Mouse (Mus musculus) kidney, postnatal 10 days (tissue): ENCODE measurements at regions not wholly inside any gene's neighbourhood (a gene's known extent, or its start where the extent isn't known, plus 50 kb on each side); places are given as distances from the start of the nearest gene placed in this dataset.
"Not testable (repeated sequence)": the region's sequence is repeated elsewhere in the genome, so short reads cannot be mapped to it uniquely, and the experiment has no call there.

Experiments
- DNase-seq: peaks from one replicate; pipeline ENCODE4 v3.0.0; 2021; ENCODE audit warnings: mixed read lengths

- DNase-seq = no peak
These were observed 76.8 kb upstream of the Smg1 start for GRCm38 (mm10) chr7:118320307-118320706.

DNA sequence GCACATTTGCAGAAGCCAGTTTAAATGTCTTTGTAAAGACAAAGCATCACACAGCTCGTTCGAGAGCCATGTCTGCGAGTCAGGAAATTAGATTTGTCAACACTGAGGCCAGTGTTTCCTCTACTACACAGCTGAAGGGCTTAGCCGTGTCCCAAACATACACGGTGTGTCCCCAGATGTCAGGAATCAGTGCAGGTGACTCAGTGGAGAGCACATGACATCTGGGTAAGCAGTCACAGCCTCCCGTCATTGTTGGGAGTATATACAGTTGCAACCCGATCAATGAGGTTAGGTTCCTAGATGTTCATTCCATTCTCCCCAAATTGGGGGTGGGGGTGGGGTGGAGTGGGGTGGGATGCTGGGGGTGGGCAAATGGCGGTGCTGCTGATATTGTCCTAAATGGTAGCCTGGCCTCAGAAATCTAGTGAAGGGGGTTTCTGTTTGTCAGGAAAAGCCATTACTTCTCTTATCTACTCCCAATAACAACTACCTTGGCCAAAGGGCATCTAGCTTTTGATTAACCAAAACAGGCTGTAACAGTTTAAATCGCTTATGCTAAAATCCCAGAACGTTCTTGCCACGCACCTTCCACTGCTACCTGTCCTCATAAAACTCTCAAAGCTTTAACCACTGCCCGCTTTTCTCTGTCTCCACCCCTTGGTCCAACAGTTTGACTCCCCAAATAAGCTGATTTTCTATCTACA, 75.1 kb upstream of the Smg1 start:
- DNase-seq = no peak

- DNase-seq = not testable (repeated sequence)
These were observed 71.4 kb upstream of the Smg1 start for GRCm38 (mm10) chr7:118314886-118315285.

DNA sequence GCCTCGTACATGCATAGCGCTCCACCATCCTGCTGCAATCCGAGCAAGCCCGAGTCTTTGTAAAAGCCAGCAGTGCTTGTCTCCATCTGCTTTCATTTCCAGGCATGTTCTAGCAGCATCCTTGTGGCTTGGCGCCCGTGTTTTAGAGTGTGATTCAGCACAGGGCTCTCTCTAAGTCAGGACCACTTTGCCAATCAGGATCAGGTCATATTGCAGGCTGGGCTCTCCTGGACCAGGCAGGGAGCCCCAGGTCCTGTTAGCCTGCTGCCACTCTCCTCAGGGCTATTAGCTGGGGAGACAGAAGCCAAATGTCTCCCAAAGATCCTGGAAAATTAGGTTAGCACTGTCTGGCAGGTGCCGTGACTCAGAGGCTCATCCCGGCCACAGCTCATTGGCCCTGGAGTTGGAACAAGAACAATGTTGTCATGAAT, 70.8 kb upstream of the Smg1 start:
- DNase-seq = no peak

DNA sequence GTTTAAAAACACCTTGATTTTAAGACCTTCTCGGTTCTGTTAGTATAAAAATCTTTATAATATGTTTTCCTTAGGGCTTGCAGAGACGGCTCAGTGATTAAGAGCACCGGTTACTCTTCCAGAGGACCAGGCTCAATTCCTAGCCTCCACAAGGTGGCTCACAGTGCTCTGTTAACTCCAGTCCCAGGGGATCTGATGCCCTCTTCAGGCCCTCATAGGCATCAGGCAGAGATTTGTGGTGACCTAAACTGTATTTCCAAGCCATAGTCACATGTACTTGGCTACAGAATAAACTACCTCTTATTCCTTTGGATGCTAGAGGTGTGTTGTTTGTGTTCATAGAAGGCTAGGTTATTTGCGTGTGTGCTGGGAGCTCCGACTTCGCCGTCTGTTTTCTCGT, 70.3 kb upstream of the Smg1 start:
- DNase-seq = peak; percentile 25

DNA sequence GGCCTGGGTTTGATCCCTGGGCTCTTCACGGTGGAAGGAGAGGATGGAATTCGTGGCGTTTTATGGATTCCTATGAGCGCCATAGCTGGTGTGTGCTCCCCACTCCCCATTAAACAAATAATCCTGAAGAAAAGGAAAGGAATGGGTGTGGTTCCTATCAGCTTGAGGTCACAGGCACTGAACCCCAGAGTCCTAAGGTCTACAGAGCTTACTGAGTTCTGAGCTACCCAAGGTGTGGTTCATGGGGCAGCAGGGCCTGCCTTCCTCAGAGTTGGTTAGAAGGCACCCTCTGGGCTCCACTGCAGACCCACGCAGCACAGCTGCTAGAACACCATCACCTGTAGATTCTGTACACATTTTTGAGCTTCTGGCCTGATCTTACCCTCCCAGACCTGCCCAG, 66.3 kb upstream of the Smg1 start:
- no peak for DNase-seq

- no peak for DNase-seq
These were observed 65.4 kb upstream of the Smg1 start for GRCm38 (mm10) chr7:118308882-118309281.

DNA sequence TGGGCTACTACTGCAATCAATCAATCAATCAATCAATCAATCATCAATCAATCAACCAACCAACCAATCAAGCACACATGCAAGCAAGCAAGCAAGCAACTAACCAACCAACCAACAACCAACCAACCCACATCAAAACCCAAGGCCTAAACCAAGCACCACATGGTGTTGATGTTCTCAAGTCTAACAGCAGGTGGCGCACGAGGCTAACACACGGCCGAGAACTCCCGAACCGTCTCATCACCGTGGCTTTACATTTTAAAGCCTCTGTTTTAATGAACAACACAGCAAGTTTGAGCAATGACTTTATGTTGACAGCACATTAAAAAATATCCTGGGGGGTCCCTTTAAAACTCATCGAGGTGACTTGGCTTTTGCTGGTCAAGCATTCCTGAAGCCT, 61.3 kb upstream of the Smg1 start:
- peak; percentile 87 for DNase-seq

- DNase-seq = no peak
These were observed 60.9 kb upstream of the Smg1 start for GRCm38 (mm10) chr7:118304338-118304737.

DNA sequence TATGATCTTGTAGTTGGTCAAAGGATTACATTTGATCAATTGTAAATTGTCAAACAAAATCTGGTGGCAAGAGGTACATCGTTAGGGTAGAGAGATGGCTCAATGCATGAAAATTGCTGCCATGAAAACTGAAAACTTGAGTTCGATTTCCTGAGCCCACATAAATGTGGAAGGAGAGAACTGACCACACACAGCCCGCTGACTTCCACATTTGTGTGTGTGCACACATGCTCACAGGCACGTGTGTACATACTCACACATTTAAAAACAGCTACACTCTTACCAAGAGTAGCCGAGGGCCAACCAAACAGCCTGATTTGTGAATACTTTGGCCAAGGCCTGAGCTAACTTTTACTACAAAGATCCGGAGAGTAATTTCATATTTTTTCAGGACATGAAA, 60.5 kb upstream of the Smg1 start:
- DNase-seq = no peak

- peak; percentile 69 for DNase-seq
These were observed 57.3 kb upstream of the Smg1 start for GRCm38 (mm10) chr7:118300678-118301342.

- peak; percentile 92 for DNase-seq
These were observed 54.1 kb upstream of the Smg1 start for GRCm38 (mm10) chr7:118297613-118298012.

GRCm38 (mm10) chr7:118296856-118297518, 53.5 kb upstream of the Smg1 start:
- DNase-seq = no peak

- DNase-seq = no peak
These were observed 52.4 kb upstream of the Smg1 start for GRCm38 (mm10) chr7:118295855-118296254.

DNA sequence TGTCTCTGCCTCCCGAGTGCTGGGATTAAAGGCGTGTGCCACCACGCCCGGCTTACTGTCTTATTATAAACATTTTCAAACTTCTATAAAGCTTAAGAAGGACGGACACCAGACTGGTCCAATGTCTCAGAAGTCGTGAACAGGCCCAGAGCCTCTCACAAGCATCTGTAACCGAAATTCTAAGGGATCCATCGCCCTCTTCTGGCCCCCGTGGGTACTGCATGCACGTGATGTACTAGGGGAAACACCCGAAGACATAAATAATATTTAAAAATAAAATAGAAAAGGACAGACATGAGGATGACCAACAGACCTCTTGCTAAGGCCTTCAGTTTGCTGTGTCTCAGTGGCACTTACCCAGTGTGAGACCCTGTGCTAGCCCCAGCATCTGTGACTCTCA, 51.8 kb upstream of the Smg1 start:
- peak; percentile 35 for DNase-seq

- no peak for DNase-seq
These were observed 51.2 kb upstream of the Smg1 start for GRCm38 (mm10) chr7:118294637-118295036.
